Mouse (Mus musculus) left cerebral cortex, postnatal 14 days (tissue): Measurements from ENCODE around the gene Dzip1l. TPM values are rescaled to one million over a fixed set of nuclear protein-coding genes. Genes with fewer than 3 reads are reported as not detected.

Experiments used
- DNase-seq, 2 experiments: peaks; one replicate each; pipeline ENCODE4 v3.0.0; 2021 to 2022; ENCODE audit warnings: low spot score in 2 of 2, mixed read lengths in 1 of 2
- intact Hi-C: fragments of 180-260 bp; cut with DNase I; formaldehyde crosslinking; loops from one replicate; pipeline ENCODE4 v1.15.1; 2025
- total RNA-seq, 2 experiments: library from RNA; stranded (reverse); gene quantifications; 2 replicates each; pipeline ENCODE4 v1.2.3; 2021

Dzip1l gene
- total RNA-seq, 2 experiments from 2014 or later = 23.8 to 32.3 TPM

- no peak for DNase-seq
- intact Hi-C loops = no loop called here
These were observed 74.4 kb downstream of the Dzip1l start for GRCm38 (mm10) chr9:99703711-99704110.

GRCm38 (mm10) chr9:99706264-99706663, 77.0 kb downstream of the Dzip1l start:
- DNase-seq = no peak
- intact Hi-C loops = no loop called here

GRCm38 (mm10) chr9:99707425-99708126, 78.3 kb downstream of the Dzip1l start:
- no peak for DNase-seq
- intact Hi-C loops = no loop called here

GRCm38 (mm10) chr9:99709588-99710248, 80.4 kb downstream of the Dzip1l start:
- no peak for DNase-seq
- intact Hi-C loops = no loop called here

GRCm38 (mm10) chr9:99710297-99710696, 81.0 kb downstream of the Dzip1l start:
- no peak for DNase-seq
- intact Hi-C loops = no loop called here

- intact Hi-C loops = no loop called here
- DNase-seq = no peak
These were observed 87.8 kb downstream of the Dzip1l start, which contains the start of gene Cldn18 for GRCm38 (mm10) chr9:99717134-99717533. Gene Cldn18, minus strand, starts transcription at chr9:99717267.

Other genes with a start within 250 kb of the Dzip1l start
- 100 to 1,000 TPM; 146 to 154 TPM for gene Mras, start 192.1 kb upstream of the Dzip1l start, total RNA-seq
- not detected for gene Nme9, start 178.0 kb upstream of the Dzip1l start, total RNA-seq
- gene Armc8, start 60.6 kb upstream of the Dzip1l start, total RNA-seq = 10 to 100 TPM; 51.2 to 54.6 TPM
- 10 to 100 TPM; 10.7 to 11.5 TPM for gene Dbr1, start 53.7 kb upstream of the Dzip1l start, total RNA-seq
- not detected for gene A4gnt, start 17.0 kb upstream of the Dzip1l start, total RNA-seq
- not detected for gene Cldn18, start 87.8 kb downstream of the Dzip1l start, total RNA-seq
- gene Sox14, start 246.7 kb downstream of the Dzip1l start, total RNA-seq = not detected